Mouse (Mus musculus): ENCODE results near the gene C2cd4b.

- TF ChIP-seq POLR2A (IDR thresholded peaks at IDR 0.05; ENCODE audit: low read depth, low read length) (no peak), CTCF (IDR thresholded peaks at IDR 0.05; ENCODE audit: extremely low read depth, insufficient read depth, insufficient read length, insufficient replicate concordance) (no peak)
Observed at GRCm38 (mm10) chr9:67778553-67778952, 19.3 kb downstream of the C2cd4b start.
